Mouse (Mus musculus): ENCODE measurements around the gene Auh. TPM values are rescaled to one million over a fixed set of nuclear protein-coding genes. Genes with fewer than 3 reads are reported as not detected.

Gene Auh
- total and polyA plus RNA-seq, 3 experiments: 64.6 to 152 (median 135) TPM

- intact Hi-C loops (cut with DNase I): no loop called here
- DNase-seq: no peak
- no peak overlapping the region for H3K9ac ChIP-seq (ENCODE audit: low read depth, low read length)
- H3K4me1 ChIP-seq (ENCODE audit: control insufficient read depth, insufficient read depth, low read length): no peaks in the 10 kb centered on the region; the same call in none of the 2 replicates
- H3K27me3 ChIP-seq (ENCODE audit: control insufficient read depth, insufficient read depth, low read length): no peaks in the 10 kb centered on the region; the same call in 1 of the 2 replicates
- TF ChIP-seq EP300 (IDR thresholded peaks at IDR 0.05; ENCODE audit: insufficient read depth, low read depth, low read length): no peak
- TF ChIP-seq POLR2A (IDR thresholded peaks at IDR 0.05; ENCODE audit: insufficient read depth, low read depth, low read length): no peak
- no peak for TF ChIP-seq CTCF (IDR thresholded peaks at IDR 0.05)
- WGBS: 64% methylated on average over 4 of the region's 4 CpGs
- H3K79me2 ChIP-seq (replicated peaks; ENCODE audit: control insufficient read depth, insufficient read depth, low read length): no peaks in the 10 kb centered on the region
- no peak overlapping the region for H3K27ac ChIP-seq
- H3K4me3 ChIP-seq: no peak overlapping the region
- H3K36me3 ChIP-seq (ENCODE audit: control insufficient read depth, insufficient read depth, low read length): no peaks in the 10 kb centered on the region
Measured at GRCm38 (mm10) chr13:52800687-52801341, 128.7 kb downstream of the Auh start.

DNA sequence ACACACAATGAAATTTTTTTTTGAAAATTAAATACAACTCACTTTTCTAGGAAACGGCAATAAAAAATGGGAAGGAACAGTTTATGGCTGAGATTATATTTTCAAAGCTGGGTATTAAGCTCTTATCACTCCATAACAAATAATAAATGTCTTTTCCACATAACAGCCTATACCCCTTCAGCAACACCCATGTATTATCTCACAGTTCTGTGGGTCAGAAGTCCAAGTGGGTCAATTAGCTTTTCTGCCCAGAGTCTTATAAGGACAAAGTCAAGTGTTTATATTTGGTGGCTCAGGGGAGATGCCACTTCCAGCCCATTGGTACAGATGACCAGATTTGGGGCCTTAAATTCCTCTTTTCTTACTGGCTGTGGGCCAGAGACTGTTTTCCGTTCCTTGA lies 129.4 kb downstream of the Auh start:
- Histone ChIP-seq H3K9ac (ENCODE audit: low read depth, low read length) (no peak overlapping the region), H3K36me3 (ENCODE audit: control insufficient read depth, insufficient read depth, low read length) (no peaks in the 10 kb centered on the region), H3K27ac (no peak overlapping the region), H3K79me2 (replicated peaks; ENCODE audit: control insufficient read depth, insufficient read depth, low read length) (no peaks in the 10 kb centered on the region), H3K27me3 (ENCODE audit: control insufficient read depth, insufficient read depth, low read length) (no peaks in the 10 kb centered on the region; the same call in 1 of the 2 replicates), H3K4me3 (no peak overlapping the region), H3K4me1 (ENCODE audit: control insufficient read depth, insufficient read depth, low read length) (no peaks in the 10 kb centered on the region; the same call in none of the 2 replicates)
- no peak for DNase-seq
- intact Hi-C loops (cut with DNase I): no loop called here
- 58% methylated on average over 2 of the region's 2 CpGs for WGBS
- no peak for TF ChIP-seq CTCF (IDR thresholded peaks at IDR 0.05)
- TF ChIP-seq POLR2A (IDR thresholded peaks at IDR 0.05; ENCODE audit: insufficient read depth, low read depth, low read length): no peak
- no peak for TF ChIP-seq EP300 (IDR thresholded peaks at IDR 0.05; ENCODE audit: insufficient read depth, low read depth, low read length)

GRCm38 (mm10) chr13:52794232-52794631 lies 135.2 kb downstream of the Auh start:
- intact Hi-C loops (cut with DNase I): no loop called here
- DNase-seq: no peak
- Histone ChIP-seq H3K79me2 (replicated peaks; ENCODE audit: control insufficient read depth, insufficient read depth, low read length) (no peaks in the 10 kb centered on the region), H3K4me3 (no peak overlapping the region), H3K9ac (ENCODE audit: low read depth, low read length) (no peak overlapping the region), H3K27me3 (ENCODE audit: control insufficient read depth, insufficient read depth, low read length) (no peaks in the 10 kb centered on the region; the same call in 1 of the 2 replicates), H3K4me1 (ENCODE audit: control insufficient read depth, insufficient read depth, low read length) (no peaks in the 10 kb centered on the region), H3K36me3 (ENCODE audit: control insufficient read depth, insufficient read depth, low read length) (no peaks in the 10 kb centered on the region), H3K27ac (no peak overlapping the region)
- TF ChIP-seq EP300 (IDR thresholded peaks at IDR 0.05; ENCODE audit: insufficient read depth, low read depth, low read length): no peak
- no peak for TF ChIP-seq CTCF (IDR thresholded peaks at IDR 0.05)
- no peak for TF ChIP-seq POLR2A (IDR thresholded peaks at IDR 0.05; ENCODE audit: insufficient read depth, low read depth, low read length)
- WGBS: 94% methylated on average over 4 of the region's 4 CpGs

- TF ChIP-seq POLR2A (IDR thresholded peaks at IDR 0.05; ENCODE audit: insufficient read depth, low read depth, low read length) (no peak), CTCF (IDR thresholded peaks at IDR 0.05) (no peak), EP300 (IDR thresholded peaks at IDR 0.05; ENCODE audit: insufficient read depth, low read depth, low read length) (no peak)
- peak in 1 of 2 experiments; percentile 13 for DNase-seq
- no peak overlapping the region for H3K4me3 ChIP-seq
- no peak overlapping the region for H3K9ac ChIP-seq (ENCODE audit: low read depth, low read length)
- intact Hi-C loops (cut with DNase I): no loop called here
- no peaks in the 10 kb centered on the region for H3K36me3 ChIP-seq (ENCODE audit: control insufficient read depth, insufficient read depth, low read length)
- WGBS: 86% methylated on average over 13 of the region's 13 CpGs
- H3K4me1 ChIP-seq (ENCODE audit: control insufficient read depth, insufficient read depth, low read length): no peaks in the 10 kb centered on the region
- H3K27ac ChIP-seq: no peak overlapping the region
- H3K27me3 ChIP-seq (ENCODE audit: control insufficient read depth, insufficient read depth, low read length): no peaks in the 10 kb centered on the region; the same call in 1 of the 2 replicates
- no peaks in the 10 kb centered on the region for H3K79me2 ChIP-seq (replicated peaks; ENCODE audit: control insufficient read depth, insufficient read depth, low read length)
Measured at GRCm38 (mm10) chr13:52793434-52793989, 136.0 kb downstream of the Auh start.

GRCm38 (mm10) chr13:52792242-52792844 lies 137.1 kb downstream of the Auh start:
- no peak for DNase-seq
- 88% methylated on average over 9 of the region's 9 CpGs for WGBS
- H3K27me3 ChIP-seq (ENCODE audit: control insufficient read depth, insufficient read depth, low read length): no peaks in the 10 kb centered on the region
- no peak overlapping the region for H3K4me3 ChIP-seq
- H3K36me3 ChIP-seq (ENCODE audit: control insufficient read depth, insufficient read depth, low read length): no peaks in the 10 kb centered on the region
- no peak overlapping the region for H3K27ac ChIP-seq
- no peaks in the 10 kb centered on the region for H3K4me1 ChIP-seq (ENCODE audit: control insufficient read depth, insufficient read depth, low read length)
- intact Hi-C loops (cut with DNase I): no loop called here
- TF ChIP-seq EP300 (IDR thresholded peaks at IDR 0.05; ENCODE audit: insufficient read depth, low read depth, low read length) (no peak), CTCF (IDR thresholded peaks at IDR 0.05) (no peak), POLR2A (IDR thresholded peaks at IDR 0.05; ENCODE audit: insufficient read depth, low read depth, low read length) (no peak)
- H3K79me2 ChIP-seq (replicated peaks; ENCODE audit: control insufficient read depth, insufficient read depth, low read length): no peaks in the 10 kb centered on the region
- H3K9ac ChIP-seq (ENCODE audit: low read depth, low read length): no peak overlapping the region

- 74% methylated on average over 5 of the region's 5 CpGs for WGBS
- TF ChIP-seq EP300 (IDR thresholded peaks at IDR 0.05; ENCODE audit: insufficient read depth, low read depth, low read length) (no peak), POLR2A (IDR thresholded peaks at IDR 0.05; ENCODE audit: insufficient read depth, low read depth, low read length) (no peak), CTCF (IDR thresholded peaks at IDR 0.05) (0 out of 2 replicates have a peak, but pooled peaks have one; percentile 6)
- no peak overlapping the region for H3K27ac ChIP-seq
- no peaks in the 10 kb centered on the region for H3K79me2 ChIP-seq (replicated peaks; ENCODE audit: control insufficient read depth, insufficient read depth, low read length)
- no peak overlapping the region for H3K9ac ChIP-seq (ENCODE audit: low read depth, low read length)
- H3K36me3 ChIP-seq (ENCODE audit: control insufficient read depth, insufficient read depth, low read length): no peaks in the 10 kb centered on the region
- DNase-seq: no peak
- no peaks in the 10 kb centered on the region for H3K4me1 ChIP-seq (ENCODE audit: control insufficient read depth, insufficient read depth, low read length)
- intact Hi-C loops (cut with DNase I): no loop called here
- H3K27me3 ChIP-seq (ENCODE audit: control insufficient read depth, insufficient read depth, low read length): no peaks in the 10 kb centered on the region
- H3K4me3 ChIP-seq: no peak overlapping the region
Measured at GRCm38 (mm10) chr13:52790894-52791293, 138.6 kb downstream of the Auh start.

Other genes starting within 250 kb of the Auh start
- gene Nfil3, start 51.4 kb upstream of the Auh start, total RNA-seq (2021): 10 to 100 TPM; 13.9 to 42.4 TPM
- 3.4 and 6.7 TPM in 2 replicates for gene Nfil3, start 51.4 kb upstream of the Auh start, polyA plus RNA-seq (2012; rRNA removed)